Mouse (Mus musculus): ENCODE measurements around the gene Atg14.
"Not testable (repeated sequence)": the region's sequence is repeated elsewhere in the genome, so short reads cannot be mapped to it uniquely, and the experiment has no call there.

Gene Atg14

DNA sequence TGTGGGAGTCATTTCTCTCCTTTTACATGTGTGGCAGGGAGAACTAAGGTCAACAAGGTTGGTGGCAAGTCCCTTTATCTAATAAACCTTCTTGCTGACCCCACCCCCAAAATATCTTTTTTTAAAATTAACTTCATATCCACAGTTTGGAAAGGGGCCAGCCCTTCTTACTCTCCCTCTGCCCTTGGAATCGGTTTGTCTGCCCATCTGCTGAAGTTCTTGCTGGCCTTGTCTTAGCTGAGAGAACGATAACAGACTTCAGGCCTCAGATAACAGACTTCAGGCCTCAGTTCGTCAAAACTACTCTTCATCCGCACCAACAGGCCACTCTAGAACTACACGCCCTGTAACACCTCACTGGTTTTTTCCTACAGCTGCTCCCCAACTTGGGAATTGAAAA lies 26.2 kb downstream of the Atg14 start:
- DNase-seq (ENCODE audit: low spot score in 2 of 2) = no peak

DNA sequence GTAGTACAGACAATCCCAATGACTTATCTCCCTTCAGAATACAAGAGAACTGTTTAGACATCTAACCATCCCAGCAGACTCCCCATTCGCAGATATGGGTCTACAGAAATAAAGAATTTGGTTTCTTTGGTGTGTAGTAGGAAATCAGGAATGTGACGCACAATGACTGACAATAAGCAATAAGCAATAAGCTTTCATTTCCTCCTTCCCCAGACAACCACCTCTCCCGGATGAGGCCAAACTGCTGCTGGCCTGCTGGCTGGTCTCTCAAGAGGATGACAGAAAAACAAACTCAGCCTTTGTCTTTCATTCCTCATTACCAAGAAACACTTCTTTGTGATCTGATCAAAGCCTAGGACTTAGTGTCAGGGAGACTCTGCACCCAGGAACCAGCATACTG lies 28.2 kb downstream of the Atg14 start:
- no peak for DNase-seq (ENCODE audit: low spot score in 2 of 2)

DNA sequence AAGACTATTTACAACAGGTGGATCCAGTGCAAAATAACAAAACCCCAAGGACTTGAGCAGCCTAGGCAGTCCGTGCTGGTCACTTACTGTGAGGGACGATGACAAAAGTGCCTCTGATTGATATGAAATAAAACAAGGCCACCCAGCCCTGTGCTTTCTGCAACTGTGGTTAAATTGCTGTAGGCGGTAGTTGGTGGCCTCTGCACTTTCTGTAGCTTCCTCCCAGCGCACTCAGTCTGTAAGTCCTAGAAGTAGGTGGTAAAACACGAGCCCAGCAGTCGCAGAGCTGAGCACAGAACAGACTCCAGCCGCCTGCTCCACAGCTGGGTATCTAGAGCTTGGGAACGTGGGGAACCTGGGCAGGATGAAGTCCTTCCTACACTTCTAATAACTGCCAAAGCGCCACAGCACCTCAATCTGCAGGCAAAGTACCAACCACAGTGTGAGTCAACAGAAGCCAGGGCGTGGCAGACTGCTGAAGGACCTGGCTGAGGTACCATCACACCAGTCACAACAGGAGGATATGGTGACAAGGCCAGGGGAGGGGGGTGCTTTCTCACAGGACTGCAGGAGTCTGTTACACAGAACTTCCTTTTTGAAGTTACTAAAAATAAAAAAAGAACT lies 29.0 kb downstream of the Atg14 start:
- no peak for DNase-seq (ENCODE audit: low spot score in 2 of 2)

DNA sequence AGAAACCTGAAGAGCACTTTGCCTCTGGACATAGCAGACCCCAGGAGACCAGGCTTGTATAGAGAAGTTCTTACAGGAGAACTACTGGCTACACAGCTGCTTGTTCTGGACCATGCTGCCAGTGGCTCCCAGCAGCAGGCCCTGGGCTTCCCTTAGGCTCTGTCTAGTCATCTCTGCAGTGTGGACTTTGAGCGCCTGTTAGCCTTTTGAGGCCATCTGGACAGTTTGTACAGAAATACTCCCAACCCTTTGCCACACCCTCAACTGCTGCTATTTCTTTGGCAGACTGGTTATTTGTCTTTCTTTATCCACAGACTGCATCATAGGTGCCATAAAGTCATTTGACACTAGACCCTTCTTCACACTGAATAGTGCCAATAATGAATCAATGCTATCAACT lies 35.4 kb downstream of the Atg14 start:
- no peak for DNase-seq (ENCODE audit: low spot score in 2 of 2)

DNA sequence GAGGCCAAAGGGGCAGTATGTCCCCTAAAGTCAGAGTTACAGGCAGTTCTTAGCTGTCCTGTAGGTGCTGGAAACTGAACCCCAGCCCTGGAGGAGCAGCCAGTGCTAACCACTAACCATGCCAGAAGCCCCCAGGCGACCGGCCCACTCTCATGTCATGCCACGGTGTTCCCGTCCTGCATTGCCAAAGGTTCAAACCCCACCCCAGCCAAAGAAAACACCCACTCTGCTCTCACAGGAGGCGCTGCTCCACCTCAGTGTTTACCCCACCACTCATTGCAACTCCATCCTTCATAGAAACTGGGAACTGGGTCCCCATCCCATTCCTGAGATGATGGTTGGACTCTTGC lies 36.3 kb downstream of the Atg14 start:
- no peak for DNase-seq (ENCODE audit: low spot score in 2 of 2)

DNA sequence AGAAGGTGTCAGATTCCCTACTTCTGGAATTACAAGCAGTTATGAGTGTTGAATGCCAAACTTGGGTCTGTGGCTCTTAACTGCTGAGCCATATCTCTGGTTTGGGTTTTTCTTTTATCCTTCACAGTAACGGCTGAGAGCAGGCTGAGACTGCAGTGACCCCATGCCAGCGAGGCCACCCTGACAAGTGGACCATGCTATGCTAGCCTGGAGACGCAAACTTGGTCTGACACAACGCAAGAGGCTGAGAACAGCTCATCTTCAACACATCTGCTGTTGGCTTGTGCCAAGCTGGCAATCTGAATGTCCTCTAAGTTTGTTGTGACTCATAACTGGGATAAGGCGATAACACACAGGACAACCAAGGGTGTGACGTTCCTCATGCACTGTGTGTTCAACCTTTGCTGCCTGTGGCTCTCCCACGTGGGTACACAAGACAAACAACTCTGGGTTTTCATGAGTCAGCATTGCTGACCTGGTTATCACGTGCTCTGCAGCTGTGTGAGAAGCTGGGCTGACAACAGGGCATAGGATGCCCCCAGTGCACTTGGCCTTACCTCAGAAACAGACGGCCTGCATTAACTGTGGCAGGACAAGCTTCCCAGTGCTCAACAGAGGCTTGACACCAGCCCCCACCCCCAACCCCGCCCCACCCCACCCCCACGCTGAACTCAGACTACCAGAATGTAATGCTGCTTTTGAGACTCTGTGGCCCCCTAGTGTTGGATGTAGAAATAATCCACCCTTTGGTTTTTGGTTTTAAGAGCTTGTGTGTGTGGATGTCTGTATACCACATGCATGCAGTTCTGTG lies 36.9 kb downstream of the Atg14 start:
- DNase-seq (ENCODE audit: low spot score in 2 of 2) = peak; percentile 63 to 66

DNA sequence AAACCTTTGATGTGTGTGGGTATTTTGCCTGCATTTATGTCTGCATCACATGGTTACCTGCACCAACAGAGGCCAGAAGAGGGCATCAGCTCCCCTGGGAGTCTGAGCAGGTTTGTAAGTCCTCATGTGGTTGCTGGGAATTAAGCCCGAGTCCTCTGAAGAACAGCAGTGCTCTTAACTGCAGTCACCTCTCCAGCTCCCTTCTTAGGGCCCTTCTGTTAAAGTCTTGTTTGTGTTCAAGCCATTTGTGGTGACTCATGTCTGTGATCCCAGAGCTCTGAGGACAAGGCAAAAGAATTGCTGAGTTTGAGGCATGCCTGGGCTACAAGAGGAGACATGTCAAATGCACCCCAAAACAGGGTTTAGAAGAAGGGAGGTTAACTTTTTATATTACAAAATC lies 38.0 kb downstream of the Atg14 start:
- DNase-seq (ENCODE audit: low spot score in 2 of 2) = no peak

DNA sequence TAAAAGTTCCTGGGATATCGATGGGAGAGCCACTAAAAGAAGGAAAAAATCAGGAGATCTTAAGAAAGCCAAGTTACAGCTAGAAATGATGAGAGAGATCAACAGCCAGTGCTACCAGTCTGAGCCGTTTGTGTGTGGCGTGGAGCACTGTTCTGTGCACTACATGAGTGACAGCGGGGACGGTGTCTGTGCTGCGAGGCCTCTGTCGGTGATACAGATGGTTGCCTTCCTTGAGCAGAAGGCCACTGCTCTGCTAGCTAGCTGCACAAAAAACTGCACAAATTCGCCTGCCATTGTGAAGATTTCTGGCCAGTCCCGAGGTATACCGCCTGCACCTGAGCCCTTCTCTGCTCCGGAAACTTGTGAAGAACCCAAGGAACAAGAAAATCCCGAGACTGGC lies 40.9 kb downstream of the Atg14 start:
- DNase-seq (ENCODE audit: low spot score in 2 of 2) = not testable (repeated sequence)

DNA sequence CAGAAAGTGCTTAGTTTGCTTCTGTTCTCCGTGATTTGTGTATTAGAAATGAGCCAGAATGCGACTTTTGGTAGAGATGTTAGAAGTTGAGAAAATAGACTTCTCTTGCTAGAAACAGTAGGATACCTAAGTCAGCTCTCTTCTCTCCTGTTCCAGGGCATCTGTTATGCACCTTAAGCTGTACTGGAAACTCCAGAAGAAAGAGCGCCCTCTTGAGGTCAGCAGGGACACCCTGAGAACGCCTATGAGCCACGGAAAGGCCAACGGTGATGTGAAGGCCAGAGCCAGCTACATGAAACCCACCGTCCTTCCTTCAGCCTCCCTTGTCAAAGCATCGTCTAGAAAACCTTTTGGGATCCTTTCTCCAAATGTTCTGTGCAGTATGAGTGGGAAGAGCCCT lies 41.4 kb downstream of the Atg14 start:
- DNase-seq (ENCODE audit: low spot score in 2 of 2) = peak in 1 of 2 experiments; percentile 56

DNA sequence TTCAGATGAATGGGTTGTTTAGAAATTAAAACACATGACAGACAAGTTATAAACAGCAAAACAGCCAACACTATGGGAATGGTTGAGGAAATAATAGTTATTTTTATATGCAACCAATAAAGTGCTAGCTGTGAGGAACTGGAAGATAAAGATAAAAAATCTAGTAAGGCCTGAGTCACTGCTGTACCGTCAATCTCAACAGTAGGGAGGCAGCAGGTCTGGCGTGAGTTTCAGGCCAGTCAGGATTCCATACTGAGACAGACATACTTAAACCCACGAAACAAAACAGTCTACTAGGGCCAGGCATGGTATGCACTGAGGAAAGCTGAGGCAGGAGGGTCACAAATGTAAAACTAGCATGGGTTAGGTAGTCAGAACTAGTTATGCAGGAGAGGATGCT lies 42.2 kb downstream of the Atg14 start:
- DNase-seq (ENCODE audit: low spot score in 2 of 2) = no peak

DNA sequence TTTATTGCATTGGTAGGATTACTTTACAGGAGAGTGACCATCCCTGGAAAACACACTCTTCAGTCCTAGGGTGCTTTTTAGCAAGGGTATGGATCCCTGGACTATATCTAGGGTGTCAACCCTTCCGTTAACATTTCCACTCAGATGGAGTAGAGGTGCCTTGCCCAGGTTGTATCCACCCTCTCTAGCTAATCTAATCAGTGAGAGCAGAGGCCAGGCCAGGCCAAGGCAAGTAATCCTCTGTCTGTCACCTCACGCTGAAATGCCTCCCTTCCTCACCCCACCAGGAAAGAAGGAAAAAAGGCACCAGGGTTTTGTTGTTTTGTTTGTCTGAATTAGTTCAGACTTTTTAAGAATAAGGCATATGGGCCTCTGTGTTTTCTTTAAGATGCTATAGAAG lies 42.6 kb downstream of the Atg14 start:
- no peak for DNase-seq (ENCODE audit: low spot score in 2 of 2)

DNA sequence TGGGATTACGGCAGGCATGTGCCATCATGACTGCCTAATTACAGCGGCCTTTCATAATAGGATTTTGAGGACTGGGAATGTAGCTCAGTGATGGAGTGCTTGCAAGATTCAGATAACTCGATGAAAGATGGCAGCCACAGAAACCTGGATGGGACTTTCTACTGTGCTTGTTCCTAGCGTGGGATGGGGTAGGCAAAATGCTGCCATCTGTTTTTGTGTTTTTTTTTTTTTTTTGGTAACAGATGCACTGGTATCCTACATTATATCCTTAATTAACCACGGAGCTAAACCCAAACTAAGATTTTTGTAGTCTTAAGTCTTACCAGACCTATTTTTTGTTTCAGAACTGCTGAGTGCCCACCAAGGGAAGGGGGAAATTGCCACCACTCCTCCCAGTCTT lies 44.6 kb downstream of the Atg14 start:
- DNase-seq (ENCODE audit: low spot score in 2 of 2) = no peak

DNA sequence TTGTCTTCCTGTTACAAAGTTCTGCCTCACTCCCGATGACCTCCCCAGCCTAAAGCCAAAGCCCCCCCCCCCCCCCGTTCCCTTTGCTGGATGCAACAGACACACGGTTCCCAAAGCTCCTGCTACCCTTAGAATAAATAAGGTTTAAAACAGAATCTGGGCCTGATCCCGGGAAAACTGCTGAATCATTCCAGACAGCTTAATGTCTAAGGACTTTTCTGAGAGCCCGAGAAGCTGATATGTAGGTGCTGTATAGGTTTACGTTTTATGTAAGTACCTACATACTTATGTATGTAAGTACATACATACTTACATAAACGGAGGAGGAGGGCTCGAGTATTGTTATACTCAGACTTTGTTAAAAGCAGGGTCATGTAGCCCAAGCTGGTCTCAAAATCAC lies 45.1 kb downstream of the Atg14 start:
- DNase-seq (ENCODE audit: low spot score in 2 of 2) = no peak

DNA sequence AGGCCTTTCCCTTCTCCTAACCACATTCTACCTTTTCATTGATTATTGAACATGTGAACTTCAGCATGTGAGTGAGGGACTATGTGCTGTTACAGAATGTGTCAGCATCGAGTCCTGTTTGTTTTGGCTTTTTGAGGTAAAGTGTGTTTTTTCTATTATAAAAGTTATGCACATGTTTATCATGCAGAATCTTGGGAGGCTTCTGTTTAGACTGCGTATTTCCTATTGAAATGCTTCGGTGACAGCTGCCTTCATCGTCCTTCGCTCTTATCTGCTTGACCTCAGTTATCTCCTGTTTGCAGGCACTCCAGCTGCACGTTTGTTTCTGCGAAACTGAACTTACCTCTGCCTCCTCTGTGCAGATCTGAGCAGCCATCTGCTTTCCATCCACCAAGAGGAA lies 48.1 kb downstream of the Atg14 start:
- no peak for DNase-seq (ENCODE audit: low spot score in 2 of 2)

DNA sequence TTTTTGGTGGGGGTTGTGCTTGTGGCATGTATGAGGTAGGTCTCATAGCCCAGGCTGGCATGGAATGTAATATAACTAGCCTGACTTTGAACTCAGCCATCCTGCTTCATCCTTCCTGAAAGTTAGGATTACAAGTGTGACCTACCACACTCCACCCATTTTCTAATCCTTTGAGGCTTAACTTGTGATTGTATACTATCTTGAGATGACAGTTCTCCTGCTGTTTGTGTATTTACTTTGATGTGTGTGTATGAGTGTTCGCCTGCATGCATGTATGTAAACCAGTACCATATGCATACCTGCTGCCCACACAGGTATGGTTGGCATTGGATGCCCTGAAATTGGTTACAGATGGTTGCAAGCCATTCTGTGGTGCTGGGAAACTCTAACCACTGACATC lies 48.8 kb downstream of the Atg14 start:
- DNase-seq (ENCODE audit: low spot score in 2 of 2) = no peak

DNA sequence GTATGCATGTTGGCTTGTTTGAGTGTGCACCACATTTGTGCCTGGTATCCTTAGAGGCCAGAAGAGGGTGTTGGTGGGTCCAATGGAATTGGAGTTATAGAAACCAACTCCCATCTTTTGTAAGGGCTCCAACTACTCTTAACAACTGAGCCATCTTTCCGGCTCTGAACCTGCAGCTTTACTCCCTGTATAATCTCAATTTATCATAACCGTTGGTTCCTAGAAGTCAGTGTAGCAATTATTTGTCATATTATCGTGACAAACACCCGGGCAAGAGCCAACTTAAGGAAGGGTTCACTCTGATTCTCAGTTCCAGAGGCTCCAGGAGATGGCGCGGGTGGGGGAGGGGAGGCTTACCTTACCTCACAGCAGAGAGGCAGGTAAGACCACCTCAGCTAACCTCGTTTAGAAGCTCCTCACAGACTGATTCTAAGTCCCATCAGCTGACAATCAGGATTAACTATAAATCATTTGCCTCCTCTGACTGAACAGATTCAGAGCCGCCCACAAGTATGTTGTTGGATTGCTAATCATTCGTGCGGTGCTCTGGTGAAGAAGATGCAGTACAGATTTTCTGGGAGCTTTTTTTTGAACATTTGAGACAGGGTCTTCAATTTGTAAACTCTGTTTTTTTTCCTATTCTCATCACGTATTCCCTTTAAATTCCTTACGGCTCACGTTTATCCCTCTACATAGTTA lies 49.5 kb downstream of the Atg14 start:
- DNase-seq (ENCODE audit: low spot score in 2 of 2) = no peak

DNA sequence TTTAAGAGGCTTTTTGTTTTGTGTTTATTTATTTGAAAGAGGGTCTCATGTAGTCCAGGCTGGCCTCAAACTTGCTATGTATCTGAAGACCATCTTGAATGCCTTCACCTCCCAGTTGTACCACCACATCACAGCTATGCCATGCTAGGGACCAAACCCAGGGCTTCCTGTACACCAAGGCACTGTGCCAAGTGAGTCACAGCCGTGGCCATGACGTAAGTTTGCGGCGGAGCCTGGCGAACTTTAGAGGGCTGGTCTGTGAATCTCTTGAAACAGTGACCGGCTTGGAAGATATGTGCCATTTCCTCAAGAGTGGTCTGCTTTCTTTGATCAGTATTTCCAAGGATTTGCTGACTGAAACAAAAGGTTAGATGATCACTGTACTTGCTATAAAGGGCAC lies 51.8 kb downstream of the Atg14 start:
- peak in 1 of 2 experiments; percentile 70 for DNase-seq (ENCODE audit: low spot score in 2 of 2)

DNA sequence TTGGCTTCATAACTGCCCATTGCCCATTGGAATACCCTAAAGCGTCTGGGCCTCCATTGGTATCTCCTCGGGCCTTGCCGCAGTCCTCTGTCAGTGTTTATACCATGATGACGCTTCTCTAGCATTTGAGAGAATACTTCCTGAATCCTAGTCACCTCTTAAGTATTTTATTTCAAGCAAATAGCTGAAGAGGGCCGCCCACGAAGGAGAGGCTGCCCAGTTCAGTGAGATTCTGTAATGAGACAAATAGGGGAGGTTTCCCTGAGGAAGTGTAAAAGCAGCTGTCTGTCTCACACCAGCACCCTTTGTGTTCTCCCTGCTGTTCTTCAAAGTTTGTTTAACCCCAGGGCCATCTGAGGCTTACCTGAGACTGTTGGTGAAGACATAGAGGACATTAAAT lies 53.7 kb downstream of the Atg14 start:
- no peak for DNase-seq (ENCODE audit: low spot score in 2 of 2)

DNA sequence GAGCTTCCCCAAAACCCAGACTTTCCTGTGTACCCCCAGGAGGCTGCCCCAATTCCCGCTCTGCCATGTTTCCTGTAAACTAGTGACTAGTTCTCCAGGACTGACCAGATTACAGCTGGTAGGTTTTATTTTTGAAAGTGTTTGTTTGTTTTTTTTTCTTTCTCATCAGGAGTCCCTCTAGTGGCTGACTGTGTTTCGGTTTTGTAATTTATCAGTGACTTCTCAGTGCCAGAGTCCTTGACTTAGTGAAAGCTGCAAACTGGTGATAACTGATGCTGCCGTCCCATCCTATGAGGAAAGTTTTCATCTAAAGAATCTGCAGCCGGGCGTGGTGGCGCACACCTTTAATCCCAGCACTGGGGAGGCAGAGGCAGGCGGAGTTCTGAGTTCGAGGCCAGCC lies 54.8 kb downstream of the Atg14 start:
- no peak for DNase-seq (ENCODE audit: low spot score in 2 of 2)

DNA sequence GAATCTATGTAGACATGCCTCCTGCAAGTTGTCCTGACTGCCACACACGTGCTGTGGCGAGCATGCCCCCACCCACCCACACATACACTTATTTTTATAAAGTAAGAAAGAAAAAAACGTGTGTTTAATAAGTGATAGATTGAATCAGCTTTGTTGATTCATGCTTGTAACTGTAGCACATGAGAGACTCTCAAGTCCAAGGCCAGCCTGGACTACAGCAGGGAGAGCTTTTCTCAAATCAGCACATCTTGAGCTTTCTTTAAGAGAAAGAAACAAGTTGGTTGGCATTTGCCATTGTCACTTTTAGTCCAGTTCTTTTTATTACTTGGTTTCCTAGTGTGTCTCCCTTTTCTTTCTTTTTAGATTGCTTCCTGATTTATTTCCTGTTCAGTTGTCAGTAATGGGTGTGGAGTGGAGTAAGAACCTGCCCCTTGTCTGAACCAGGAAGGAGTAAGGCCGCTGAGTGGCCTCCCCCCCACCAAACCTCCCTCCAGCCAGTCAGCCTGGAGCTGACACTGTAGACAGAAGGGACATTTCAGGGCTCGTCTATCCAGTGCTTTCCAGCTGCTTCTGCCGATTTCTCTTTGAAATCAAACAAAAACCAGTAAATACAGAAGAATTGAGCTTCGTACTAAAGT lies 55.5 kb downstream of the Atg14 start:
- DNase-seq (ENCODE audit: low spot score in 2 of 2) = peak; percentile 48 to 65

DNA sequence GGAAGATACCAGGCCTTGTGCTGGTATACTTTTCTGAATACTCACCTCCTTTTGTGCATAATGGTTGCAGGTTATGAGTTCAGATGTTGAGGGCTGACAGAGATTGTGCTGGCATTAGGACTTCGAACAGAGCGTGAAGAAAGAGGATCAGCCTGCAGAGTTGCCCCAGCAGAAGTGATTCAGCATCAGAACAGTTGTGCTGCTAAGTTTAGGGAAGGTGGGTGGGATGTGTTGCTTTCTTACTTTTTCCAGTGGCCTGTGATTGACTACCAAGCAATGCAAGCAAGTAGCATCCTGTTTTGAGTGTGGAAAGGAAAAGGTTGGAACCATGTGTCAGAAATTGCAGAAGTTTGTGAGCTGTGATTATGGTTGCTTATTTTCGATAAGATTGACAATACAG lies 56.8 kb downstream of the Atg14 start:
- no peak for DNase-seq (ENCODE audit: low spot score in 2 of 2)

DNA sequence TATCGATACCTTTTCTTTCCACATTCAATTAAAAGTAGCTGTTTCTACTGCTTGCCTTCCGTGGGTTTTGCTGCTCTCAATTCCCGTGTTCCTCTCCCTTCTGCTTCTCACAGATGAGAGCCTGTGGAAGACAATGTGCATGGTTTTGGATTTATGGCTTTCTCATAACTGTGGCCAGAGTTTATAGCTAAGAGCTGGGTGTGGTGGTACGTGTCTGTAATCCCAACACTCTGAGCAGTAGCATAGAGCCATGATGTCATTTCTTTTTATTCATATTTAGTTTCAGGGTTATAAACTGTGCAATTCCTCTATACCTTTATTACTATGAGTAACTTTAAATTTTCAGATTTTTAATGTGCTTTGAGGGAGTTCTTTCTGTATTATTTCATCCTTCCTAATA lies 60.2 kb downstream of the Atg14 start:
- DNase-seq (ENCODE audit: low spot score in 2 of 2) = no peak

DNA sequence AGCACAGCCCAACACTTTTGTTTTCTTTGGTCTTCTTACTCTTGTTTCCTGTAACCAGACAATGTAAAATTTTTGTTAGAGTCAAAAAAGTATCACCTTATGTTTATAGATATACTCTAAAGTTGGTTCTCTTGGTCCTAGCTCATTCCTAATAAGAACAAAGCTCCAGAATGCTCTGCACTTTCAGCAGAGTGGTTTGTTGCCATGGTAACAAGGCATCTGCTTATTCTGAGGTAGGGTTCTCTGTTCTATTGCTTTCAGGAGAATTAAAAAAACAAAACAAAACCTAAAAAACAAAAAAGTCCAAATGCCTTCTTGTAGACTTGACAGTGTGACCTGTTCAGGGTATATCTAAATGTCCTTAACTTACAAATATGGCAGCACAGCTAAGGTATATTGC lies 62.4 kb downstream of the Atg14 start:
- DNase-seq (ENCODE audit: low spot score in 2 of 2) = no peak

Measured in urinary bladder, postnatal 36 days (tissue).